Mouse (Mus musculus) lung, adult 2 months (tissue): ENCODE measurements around the gene Metap1d.

Experiments
- CTCF ChIP-seq: fragments of 200-500 bp; IDR thresholded peaks from 2 replicates; pipeline ENCODE4 v1.5.1; 2011; ENCODE audit warnings: mild to moderate bottlenecking, low read length, control low read depth; ENCODE audit not compliant: insufficient read depth
- POLR2A ChIP-seq: fragments of 200-500 bp; IDR thresholded peaks from 2 replicates; pipeline ENCODE4 v1.6.1; 2011; ENCODE audit warnings: low read depth, mild to moderate bottlenecking, control low read depth, low read length, borderline replicate concordance; ENCODE audit errors: extremely low read depth

GRCm38 (mm10) chr2:71474345-71474744 is 21.3 kb downstream of the Metap1d start:
- no peak for TF ChIP-seq CTCF
- no peak for TF ChIP-seq POLR2A
